Mouse (Mus musculus) lung, adult 2 months (tissue): ENCODE data around the gene Cript. TPM values are rescaled to one million over a fixed set of nuclear protein-coding genes. Genes with fewer than 3 reads are reported as not detected.

Source experiments
- DNase-seq: peaks from one replicate; pipeline ENCODE4 v3.0.0; 2022
- H3K4me1 ChIP-seq: fragments of 200-500 bp; 2 replicates; pipeline ENCODE4 v1.6.1; 2011; ENCODE audit warnings: low read length; ENCODE audit not compliant: control insufficient read depth, insufficient read depth
- H3K4me3 ChIP-seq: fragments of 200-500 bp; replicated peaks from 2 replicates; pipeline ENCODE3; 2011; ENCODE audit warnings: low read depth, mild to moderate bottlenecking, control low read depth, low read length; ENCODE audit errors: extremely low read depth
- CTCF ChIP-seq: fragments of 200-500 bp; IDR thresholded peaks from 2 replicates; pipeline ENCODE4 v1.5.1; 2011; ENCODE audit warnings: mild to moderate bottlenecking, low read length, control low read depth; ENCODE audit not compliant: insufficient read depth
- POLR2A ChIP-seq: fragments of 200-500 bp; IDR thresholded peaks from 2 replicates; pipeline ENCODE4 v1.6.1; 2011; ENCODE audit warnings: low read depth, mild to moderate bottlenecking, control low read depth, low read length, borderline replicate concordance; ENCODE audit errors: extremely low read depth
- WGBS: fragments of 180-500 bp; shearing (Covaris S2); methylation state at CpG from one replicate; pipeline ENCODE4 v1.1.7; 2018; 5-methylcytosine and 5-hydroxymethylcytosine counted together
- polyA plus RNA-seq: library from polyadenylated mRNA; depleted of rRNA; stranded (reverse); fragments of >200 nt; gene quantifications from 2 replicates; pipeline ENCODE4 v1.2.3, GENCODE M21; 2012; rRNA removed

Cript gene
- 7.7 and 15.5 TPM in 2 replicates for polyA plus RNA-seq

- H3K4me1 ChIP-seq, result no peaks in the 10 kb centered on the region; the same call in 1 of the 2 replicates
- WGBS, result 1% methylated on average over 43 of the region's 43 CpGs
- DNase-seq, result peak; percentile 97
- peak within 1 kb of the TSS; percentile 97 for H3K4me3 ChIP-seq
- TF ChIP-seq CTCF, result 0 out of 2 replicates have a peak, but pooled peaks have one; percentile 16
- peak; percentile 99 for TF ChIP-seq POLR2A
These were observed at the start of gene Cript, which contains the start of gene Pigf for GRCm38 (mm10) chr17:87025269-87025949. TSS of gene Cript (plus strand) at chr17:87025550. TSS of gene Pigf (minus strand) at chr17:87025406.

- no peak for DNase-seq
- TF ChIP-seq CTCF (no peak), POLR2A (no peak)
- WGBS, result 72% methylated on average over 10 of the region's 10 CpGs
- Histone ChIP-seq H3K4me3 (no peak overlapping the region), H3K4me1 (no peaks in the 10 kb centered on the region)
These were observed 49.0 kb upstream of the Cript start for GRCm38 (mm10) chr17:86976387-86976786.

DNA sequence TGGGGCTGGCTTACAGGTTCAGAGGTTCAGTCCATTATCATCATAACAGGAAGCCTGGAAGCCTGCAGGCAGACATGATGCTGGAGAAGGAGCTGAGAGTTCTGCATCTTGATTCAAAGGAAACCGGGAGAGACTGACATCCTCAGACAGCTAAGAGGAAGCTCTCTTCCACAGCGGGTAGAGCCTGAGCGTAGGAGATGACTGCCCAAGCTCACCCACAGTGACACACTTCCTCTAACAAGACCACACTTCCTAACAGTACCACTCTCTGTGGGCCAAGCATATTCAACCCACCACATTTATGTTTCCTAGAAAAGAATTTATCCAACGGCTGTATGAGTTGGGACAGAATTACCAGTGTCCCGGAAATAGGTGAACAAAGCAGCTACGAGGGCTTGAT lies 46.9 kb upstream of the Cript start:
- DNase-seq, result no peak
- TF ChIP-seq POLR2A (no peak), CTCF (no peak)
- Histone ChIP-seq H3K4me1 (0 out of 2 replicates have a peak, but pooled peaks cover 2% of the 10 kb centered on the region), H3K4me3 (no peak overlapping the region)
- 62% methylated on average over 6 of the region's 6 CpGs for WGBS

DNA sequence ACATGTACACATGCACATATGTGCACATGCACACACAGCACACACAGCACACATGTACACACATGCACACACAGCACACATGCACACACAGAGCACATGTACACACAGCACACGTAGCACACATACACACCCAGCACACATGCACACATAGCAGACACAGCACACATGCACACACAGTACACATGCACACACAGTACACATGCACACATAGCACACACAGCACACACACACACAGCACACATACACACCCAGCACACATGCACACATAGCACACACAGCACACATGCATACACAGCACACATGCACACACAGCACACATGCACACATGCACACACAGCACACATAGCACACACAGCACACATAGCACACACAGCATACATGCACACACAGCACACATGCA lies 44.1 kb upstream of the Cript start:
- DNase-seq, result no peak
- Histone ChIP-seq H3K4me3 (no peak overlapping the region), H3K4me1 (peaks cover 2% of the 10 kb centered on the region; the same call in 1 of the 2 replicates)
- no peak for TF ChIP-seq POLR2A
- no peak for TF ChIP-seq CTCF
- WGBS, result 93% methylated on average over 1 of the region's 1 CpGs

GRCm38 (mm10) chr17:86981701-86982100 lies 43.6 kb upstream of the Cript start:
- Histone ChIP-seq H3K4me3 (no peak overlapping the region), H3K4me1 (peaks cover 4% of the 10 kb centered on the region)
- 100% methylated on average over 2 of the region's 2 CpGs for WGBS
- TF ChIP-seq POLR2A (no peak), CTCF (no peak)
- no peak for DNase-seq

DNA sequence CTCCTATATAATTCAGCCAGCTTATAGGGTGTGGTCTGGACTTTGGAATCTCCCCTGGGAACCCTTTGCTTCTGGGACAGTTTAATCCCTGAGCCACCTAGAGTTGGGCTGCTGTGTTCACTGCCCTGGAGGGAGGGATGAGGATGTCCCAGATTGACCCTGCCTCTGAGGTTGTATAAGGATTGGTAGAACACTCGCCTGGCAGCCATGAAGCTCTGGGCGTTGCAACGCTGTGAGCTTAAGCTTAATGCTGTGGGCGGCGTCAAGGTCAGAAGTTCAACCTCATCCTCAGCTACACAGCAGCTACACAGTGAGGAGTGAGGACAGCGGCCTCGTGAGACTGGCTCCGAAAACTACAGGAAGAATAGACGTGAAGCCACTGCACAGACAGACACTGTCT lies 42.9 kb upstream of the Cript start:
- Histone ChIP-seq H3K4me1 (peaks cover 7% of the 10 kb centered on the region), H3K4me3 (no peak overlapping the region)
- WGBS, result 70% methylated on average over 9 of the region's 9 CpGs
- no peak for DNase-seq
- no peak for TF ChIP-seq POLR2A
- TF ChIP-seq CTCF, result no peak

GRCm38 (mm10) chr17:86986449-86987138 lies 38.8 kb upstream of the Cript start:
- H3K4me1 ChIP-seq, result peaks cover 10% of the 10 kb centered on the region
- 55% methylated on average over 17 of the region's 17 CpGs for WGBS
- TF ChIP-seq CTCF (no peak), POLR2A (no peak)
- DNase-seq, result no peak
- H3K4me3 ChIP-seq, result no peak overlapping the region

- 76% methylated on average over 5 of the region's 5 CpGs for WGBS
- no peak overlapping the region for H3K4me3 ChIP-seq
- TF ChIP-seq CTCF, result no peak
- TF ChIP-seq POLR2A, result no peak
- no peak for DNase-seq
- peaks cover 8% of the 10 kb centered on the region for H3K4me1 ChIP-seq
These were observed 37.2 kb upstream of the Cript start for GRCm38 (mm10) chr17:86988161-86988560.

DNA sequence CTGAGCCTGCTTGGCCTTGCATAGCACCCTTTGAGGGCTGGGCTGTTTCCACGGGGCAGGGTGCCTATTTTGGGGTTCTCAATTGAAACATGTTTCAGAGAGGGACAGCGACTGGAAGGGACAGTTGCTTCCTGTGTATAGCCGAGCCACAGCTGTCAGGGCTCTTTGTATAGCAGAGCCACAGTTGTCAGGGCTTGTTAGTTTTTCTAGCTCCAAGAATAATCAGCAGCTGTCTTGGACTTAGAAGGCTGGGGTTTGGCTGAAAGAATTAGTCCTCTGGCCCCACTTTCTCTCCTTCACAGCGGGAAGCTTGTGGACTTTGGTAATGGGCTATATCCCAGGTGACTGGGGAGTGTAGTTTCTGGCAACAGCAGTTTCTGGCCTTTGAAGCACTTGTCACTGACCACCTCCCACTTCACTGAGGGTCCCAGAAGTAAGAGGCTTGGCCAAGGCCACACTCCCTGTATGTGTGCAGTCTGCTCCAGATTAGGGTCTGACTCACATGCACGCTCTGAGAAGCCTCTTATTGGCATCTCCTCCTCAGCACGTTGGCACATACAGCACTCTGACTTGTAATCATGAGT lies 36.7 kb upstream of the Cript start:
- WGBS, result 40% methylated on average over 6 of the region's 6 CpGs
- Histone ChIP-seq H3K4me3 (no peak overlapping the region), H3K4me1 (peaks cover 8% of the 10 kb centered on the region)
- no peak for DNase-seq
- TF ChIP-seq CTCF (no peak), POLR2A (no peak)
